Mouse (Mus musculus): ENCODE data around the gene Vmn1r76. TPM values are rescaled to one million over a fixed set of nuclear protein-coding genes. Genes with fewer than 3 reads are reported as not detected.

The Vmn1r76 gene
- polyA plus RNA-seq (2014; fragmentation: Nextera tagmentation; extraction: Ambion mirVana) = not detected in 2 replicates

DNA sequence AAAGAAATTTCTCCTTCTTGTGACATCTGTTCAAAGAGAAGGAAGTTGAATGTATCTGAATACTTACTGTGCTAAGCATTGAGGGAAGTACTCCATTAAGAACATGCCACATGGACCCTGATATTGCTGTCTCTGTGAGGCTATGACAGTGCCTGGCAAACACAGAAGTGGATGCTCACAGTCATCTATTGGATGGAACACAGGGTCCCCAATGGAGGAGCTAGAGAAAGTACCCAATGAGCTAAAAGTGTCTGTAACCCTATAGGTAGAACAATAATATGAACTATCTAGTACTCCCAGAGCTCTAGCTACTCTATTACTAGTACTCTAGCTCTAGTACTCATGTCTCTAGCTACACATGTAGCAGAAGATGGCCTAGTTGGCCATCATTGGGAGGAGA lies at the start of gene Vmn1r76:
TSS of gene Vmn1r76 (minus strand) at position 101 of the 400 bp plus-strand sequence.
- H3K27me3 ChIP-seq (ENCODE audit: control insufficient read depth, insufficient read depth, low read length) = no peaks in the 10 kb centered on the region
- H3K9me3 ChIP-seq (ENCODE audit: control insufficient read depth, low read length) = no peaks in the 10 kb centered on the region; the same call in 1 of the 2 replicates
- ATAC-seq (ENCODE audit: low FRiP score) (no peak), DNase-seq (ENCODE audit: low spot score) (no peak)
- no peak within 1 kb of the TSS for H3K9ac ChIP-seq (ENCODE audit: low read depth, low read length)
- H3K4me2 ChIP-seq (replicated peaks; ENCODE audit: low read depth, low read length) = no peak within 1 kb of the TSS
- no peaks in the 10 kb centered on the region for H3K4me1 ChIP-seq (replicated peaks; ENCODE audit: control insufficient read depth, insufficient read depth, low read length)
- no peak within 1 kb of the TSS for H3K27ac ChIP-seq (ENCODE audit: low read depth, low read length)
- no peak within 1 kb of the TSS for H3K4me3 ChIP-seq (ENCODE audit: low read depth, low read length)
- H3K36me3 ChIP-seq (ENCODE audit: control insufficient read depth, insufficient read depth, low read length) = no peaks in the 10 kb centered on the region

DNA sequence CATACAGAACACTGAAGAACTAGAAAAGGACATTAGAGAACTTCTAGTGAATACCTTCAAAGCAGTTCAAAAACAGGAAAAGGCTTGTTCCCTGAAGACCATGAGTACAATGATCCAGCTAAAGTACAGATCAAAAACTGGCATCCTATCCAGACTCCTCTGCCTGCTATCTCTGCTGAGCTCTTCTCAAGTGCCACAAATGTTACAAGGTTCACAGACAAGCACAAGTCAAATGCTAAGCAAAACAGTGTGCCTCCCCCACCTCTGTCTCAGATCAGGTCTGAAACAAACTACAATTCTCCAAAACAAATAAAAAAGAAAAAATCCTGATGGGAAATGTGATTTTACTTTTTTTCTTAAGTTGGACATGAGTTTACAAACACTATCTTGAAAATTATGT lies 34.6 kb upstream of the Vmn1r76 start:
- H3K4me2 ChIP-seq (replicated peaks; ENCODE audit: low read depth, low read length) = no peak overlapping the region

DNA sequence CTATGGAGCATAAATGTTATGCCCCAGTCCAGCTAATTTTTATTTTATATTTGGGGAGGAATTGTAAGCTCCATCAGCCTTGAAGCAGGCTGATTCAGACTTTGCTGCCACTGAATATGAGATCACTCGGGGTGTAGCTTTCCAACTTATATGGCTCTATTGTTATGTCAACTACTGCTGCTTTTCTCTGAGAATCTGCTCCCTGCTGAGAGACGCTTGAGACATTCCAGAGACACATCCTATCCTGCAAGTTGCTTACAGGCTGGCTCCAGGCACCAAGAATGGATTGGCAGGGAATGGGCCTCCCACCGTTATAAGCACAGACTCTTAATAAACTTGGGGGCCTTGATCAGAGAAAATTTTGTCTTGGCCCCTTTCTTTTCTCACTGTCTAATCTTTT lies 10.0 kb upstream of the Vmn1r76 start:
- DNase-seq (ENCODE audit: low spot score) (no peak), ATAC-seq (ENCODE audit: low FRiP score) (no peak)
- no peak overlapping the region for H3K27ac ChIP-seq (ENCODE audit: low read depth, low read length)
- H3K27me3 ChIP-seq (ENCODE audit: control insufficient read depth, insufficient read depth, low read length) = no peaks in the 10 kb centered on the region
- WGBS = 71% methylated on average over 3 of the region's 3 CpGs
- no peaks in the 10 kb centered on the region; the same call in 1 of the 2 replicates for H3K9me3 ChIP-seq (ENCODE audit: control insufficient read depth, low read length)
- no peak overlapping the region for H3K9ac ChIP-seq (ENCODE audit: low read depth, low read length)
- no peaks in the 10 kb centered on the region for H3K4me1 ChIP-seq (replicated peaks; ENCODE audit: control insufficient read depth, insufficient read depth, low read length)
- H3K36me3 ChIP-seq (ENCODE audit: control insufficient read depth, insufficient read depth, low read length) = no peaks in the 10 kb centered on the region
- no peak overlapping the region for H3K4me2 ChIP-seq (replicated peaks; ENCODE audit: low read depth, low read length)
- H3K4me3 ChIP-seq (ENCODE audit: low read depth, low read length) = no peak overlapping the region

More for the DNA sequence above, 34.6 kb upstream of the Vmn1r76 start:
- Histone ChIP-seq H3K4me1 (replicated peaks; ENCODE audit: control insufficient read depth, insufficient read depth, low read length) (no peaks in the 10 kb centered on the region), H3K27me3 (ENCODE audit: control insufficient read depth, insufficient read depth, low read length) (no peaks in the 10 kb centered on the region), H3K36me3 (ENCODE audit: control insufficient read depth, insufficient read depth, low read length) (no peaks in the 10 kb centered on the region), H3K9me3 (ENCODE audit: control insufficient read depth, low read length) (no peaks in the 10 kb centered on the region; the same call in 1 of the 2 replicates), H3K4me3 (ENCODE audit: low read depth, low read length) (no peak overlapping the region), H3K27ac (ENCODE audit: low read depth, low read length) (no peak overlapping the region), H3K9ac (ENCODE audit: low read depth, low read length) (no peak overlapping the region)
- DNase-seq (ENCODE audit: low spot score) (no peak), ATAC-seq (ENCODE audit: low FRiP score) (no peak)

DNA sequence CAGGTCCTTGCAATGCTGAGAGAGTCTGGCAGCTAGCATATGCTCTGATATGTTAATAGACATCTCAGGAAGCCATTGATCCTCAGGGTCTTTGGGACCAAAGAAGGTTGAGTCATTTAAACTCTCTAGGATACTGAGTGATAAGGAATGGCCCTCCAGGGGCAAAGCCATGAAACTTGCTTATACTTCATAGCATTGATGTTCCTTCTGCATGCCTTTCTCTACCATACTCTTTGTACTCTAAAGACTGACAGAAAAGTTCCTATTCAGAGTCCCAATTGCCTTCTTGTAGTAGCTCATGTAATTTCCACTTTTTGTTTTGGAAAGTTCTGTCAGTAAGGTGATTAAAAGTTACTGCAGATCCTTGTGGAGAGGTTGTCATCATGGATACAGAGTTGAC lies 63.7 kb downstream of the Vmn1r76 start, which contains the start of gene Vmn1r75:
TSS of gene Vmn1r75 (plus strand) at position 301 of the 400 bp plus-strand sequence.
- H3K9ac ChIP-seq (ENCODE audit: low read depth, low read length) = no peak within 1 kb of the TSS
- H3K4me3 ChIP-seq (ENCODE audit: low read depth, low read length) = no peak within 1 kb of the TSS
- no peaks in the 10 kb centered on the region for H3K27me3 ChIP-seq (ENCODE audit: control insufficient read depth, insufficient read depth, low read length)
- H3K36me3 ChIP-seq (ENCODE audit: control insufficient read depth, insufficient read depth, low read length) = no peaks in the 10 kb centered on the region
- no peak within 1 kb of the TSS for H3K27ac ChIP-seq (ENCODE audit: low read depth, low read length)
- H3K4me2 ChIP-seq (replicated peaks; ENCODE audit: low read depth, low read length) = no peak within 1 kb of the TSS
- no peaks in the 10 kb centered on the region for H3K9me3 ChIP-seq (ENCODE audit: control insufficient read depth, low read length)
- DNase-seq (ENCODE audit: low spot score) (no peak), ATAC-seq (ENCODE audit: low FRiP score) (no peak)
- no peaks in the 10 kb centered on the region for H3K4me1 ChIP-seq (replicated peaks; ENCODE audit: control insufficient read depth, insufficient read depth, low read length)

Other genes starting within 250 kb of the Vmn1r76 start
- gene Vmn1r73, start 207.9 kb downstream of the Vmn1r76 start, polyA plus RNA-seq (2014; fragmentation: Nextera tagmentation; extraction: Ambion mirVana) = not detected in 2 replicates
- not detected in 2 replicates for gene Vmn1r74, start 104.2 kb downstream of the Vmn1r76 start, polyA plus RNA-seq (2014; fragmentation: Nextera tagmentation; extraction: Ambion mirVana)
- not detected in 2 replicates for gene Vmn1r75, start 63.6 kb downstream of the Vmn1r76 start, polyA plus RNA-seq (2014; fragmentation: Nextera tagmentation; extraction: Ambion mirVana)
- not detected in 2 replicates for gene Vmn1r77, start 98.5 kb upstream of the Vmn1r76 start, polyA plus RNA-seq (2014; fragmentation: Nextera tagmentation; extraction: Ambion mirVana)
- not detected in 2 replicates for gene Vmn1r78, start 212.0 kb upstream of the Vmn1r76 start, polyA plus RNA-seq (2014; fragmentation: Nextera tagmentation; extraction: Ambion mirVana)
- gene Vmn1r79, start 233.1 kb upstream of the Vmn1r76 start, polyA plus RNA-seq (2014; fragmentation: Nextera tagmentation; extraction: Ambion mirVana) = not detected in 2 replicates